Mouse (Mus musculus) layer of hippocampus, adult 9-10 months (tissue): ENCODE results near the gene Dcxr.
"Not testable (repeated sequence)": the region's sequence is repeated elsewhere in the genome, so short reads cannot be mapped to it uniquely, and the experiment has no call there.

ENCODE experiments used
- DNase-seq: peaks from one replicate; pipeline ENCODE4 v3.0.0; 2022; ENCODE audit warnings: low spot score

Gene Dcxr

GRCm38 (mm10) chr11:120707969-120708368 lies 19.1 kb downstream of the Dcxr start:
- DNase-seq = no peak

- no peak for DNase-seq
Measured at GRCm38 (mm10) chr11:120707225-120707624, 19.9 kb downstream of the Dcxr start.

GRCm38 (mm10) chr11:120706120-120706519 lies 21.0 kb downstream of the Dcxr start:
- DNase-seq = no peak

- no peak for DNase-seq
Measured at GRCm38 (mm10) chr11:120704486-120705325, 22.4 kb downstream of the Dcxr start.

- no peak for DNase-seq
Measured at GRCm38 (mm10) chr11:120703696-120704454, 23.2 kb downstream of the Dcxr start.

GRCm38 (mm10) chr11:120697741-120698140 lies 29.3 kb downstream of the Dcxr start:
- DNase-seq = no peak

- no peak for DNase-seq
Measured at GRCm38 (mm10) chr11:120696568-120696967, 30.5 kb downstream of the Dcxr start.

GRCm38 (mm10) chr11:120695641-120696040 lies 31.4 kb downstream of the Dcxr start:
- DNase-seq = no peak

GRCm38 (mm10) chr11:120695184-120695583 lies 31.9 kb downstream of the Dcxr start:
- DNase-seq = no peak

- DNase-seq = no peak
Measured at GRCm38 (mm10) chr11:120693461-120693860, 33.6 kb downstream of the Dcxr start.

GRCm38 (mm10) chr11:120692471-120693011 lies 34.5 kb downstream of the Dcxr start:
- DNase-seq = no peak

- DNase-seq = no peak
Measured at GRCm38 (mm10) chr11:120689365-120689764, 37.7 kb downstream of the Dcxr start.

GRCm38 (mm10) chr11:120686650-120687272 lies 40.3 kb downstream of the Dcxr start:
- DNase-seq = no peak

- no peak for DNase-seq
Measured at GRCm38 (mm10) chr11:120684660-120685059, 42.4 kb downstream of the Dcxr start.

- DNase-seq = no peak
Measured at GRCm38 (mm10) chr11:120684086-120684485, 43.0 kb downstream of the Dcxr start.

GRCm38 (mm10) chr11:120683536-120683935 lies 43.5 kb downstream of the Dcxr start:
- no peak for DNase-seq

GRCm38 (mm10) chr11:120682683-120683082 lies 44.4 kb downstream of the Dcxr start:
- no peak for DNase-seq

GRCm38 (mm10) chr11:120679909-120680308 lies 47.2 kb downstream of the Dcxr start:
- no peak for DNase-seq

- no peak for DNase-seq
Measured at GRCm38 (mm10) chr11:120676951-120677350, 50.1 kb downstream of the Dcxr start.

- DNase-seq = not testable (repeated sequence)
Measured at GRCm38 (mm10) chr11:120675875-120676274, 51.2 kb downstream of the Dcxr start.
